Mouse (Mus musculus) effector memory CD4-positive, alpha-beta T cell, adult 5 months (primary cell): ENCODE data around the gene Slc10a4. TPM values are rescaled to one million over a fixed set of nuclear protein-coding genes. Genes with fewer than 3 reads are reported as not detected.

Experiments
- polyA plus RNA-seq: library from polyadenylated mRNA; unstranded; fragments of 100-300 nt; shearing (Covaris generic); gene quantifications from one replicate; pipeline ENCODE4 v1.2.1, GENCODE M21; 2017

Slc10a4 gene
- 0.27 TPM for polyA plus RNA-seq

GRCm38 (mm10) chr5:73006784-73007581 lies at the start of gene Slc10a4:
Gene Slc10a4 (plus strand): TSS chr5:73006883.

GRCm38 (mm10) chr5:72974602-72975001 lies 32.1 kb upstream of the Slc10a4 start, which contains the start of gene Gm10135:
Gene Gm10135 (minus strand): TSS chr5:72974702.

Other genes starting within 250 kb of the Slc10a4 start
- gene Tec, start 138.4 kb upstream of the Slc10a4 start, polyA plus RNA-seq = 10.2 TPM
- 85.0 TPM for gene Slain2, start 92.6 kb upstream of the Slc10a4 start, polyA plus RNA-seq
- gene Gm10135, start 32.2 kb upstream of the Slc10a4 start, polyA plus RNA-seq = not detected
- gene Fryl, start 249.7 kb downstream of the Slc10a4 start, polyA plus RNA-seq = 118 TPM